Mouse (Mus musculus): ENCODE data around the gene Sema4b.

Sema4b gene

GRCm38 (mm10) chr7:80186531-80187296 is at the start of gene Sema4b:
Gene Sema4b (plus strand): TSS chr7:80186841.
- peak; percentile 75 to 82 for DNase-seq

- no peak for DNase-seq
Measured at GRCm38 (mm10) chr7:80138375-80138774, 48.3 kb upstream of the Sema4b start.

- peak; percentile 73 to 76 for DNase-seq
Measured at GRCm38 (mm10) chr7:80140815-80141214, 45.8 kb upstream of the Sema4b start.

- DNase-seq, result peak; percentile 29 to 32
Measured at GRCm38 (mm10) chr7:80143331-80144273, 43.0 kb upstream of the Sema4b start.

GRCm38 (mm10) chr7:80144695-80145094 is 41.9 kb upstream of the Sema4b start:
- DNase-seq, result no peak

GRCm38 (mm10) chr7:80146077-80146476 is 40.6 kb upstream of the Sema4b start:
- peak in 1 of 2 experiments; percentile 10 for DNase-seq

GRCm38 (mm10) chr7:80149356-80149755 is 37.3 kb upstream of the Sema4b start:
- no peak for DNase-seq

- DNase-seq, result no peak
Measured at GRCm38 (mm10) chr7:80152152-80152551, 34.5 kb upstream of the Sema4b start.

GRCm38 (mm10) chr7:80152756-80153155 is 33.9 kb upstream of the Sema4b start:
- DNase-seq, result no peak

GRCm38 (mm10) chr7:80154689-80155088 is 32.0 kb upstream of the Sema4b start:
- DNase-seq, result no peak

GRCm38 (mm10) chr7:80156711-80157227 is 29.9 kb upstream of the Sema4b start:
- DNase-seq, result peak; percentile 54

GRCm38 (mm10) chr7:80158496-80159268 is 28.0 kb upstream of the Sema4b start:
- no peak for DNase-seq

GRCm38 (mm10) chr7:80160293-80160944 is 26.2 kb upstream of the Sema4b start:
- DNase-seq, result no peak

- DNase-seq, result no peak
Measured at GRCm38 (mm10) chr7:80160945-80161306, 25.7 kb upstream of the Sema4b start.

GRCm38 (mm10) chr7:80165432-80165831 is 21.2 kb upstream of the Sema4b start:
- no peak for DNase-seq

- no peak for DNase-seq
Measured at GRCm38 (mm10) chr7:80166740-80167139, 19.9 kb upstream of the Sema4b start.

- DNase-seq, result no peak
Measured at GRCm38 (mm10) chr7:80169847-80170246, 16.8 kb upstream of the Sema4b start.

- DNase-seq, result no peak
Measured at GRCm38 (mm10) chr7:80171345-80171744, 15.3 kb upstream of the Sema4b start.

GRCm38 (mm10) chr7:80172069-80172956 is 14.3 kb upstream of the Sema4b start:
- DNase-seq, result no peak

- no peak for DNase-seq
Measured at GRCm38 (mm10) chr7:80176159-80176558, 10.5 kb upstream of the Sema4b start.

GRCm38 (mm10) chr7:80177438-80177837 is 9.2 kb upstream of the Sema4b start:
- no peak for DNase-seq

All from thymus, postnatal 36 days (tissue).